Mouse (Mus musculus): Measurements from ENCODE around the gene Snd1.

Snd1 gene

DNA sequence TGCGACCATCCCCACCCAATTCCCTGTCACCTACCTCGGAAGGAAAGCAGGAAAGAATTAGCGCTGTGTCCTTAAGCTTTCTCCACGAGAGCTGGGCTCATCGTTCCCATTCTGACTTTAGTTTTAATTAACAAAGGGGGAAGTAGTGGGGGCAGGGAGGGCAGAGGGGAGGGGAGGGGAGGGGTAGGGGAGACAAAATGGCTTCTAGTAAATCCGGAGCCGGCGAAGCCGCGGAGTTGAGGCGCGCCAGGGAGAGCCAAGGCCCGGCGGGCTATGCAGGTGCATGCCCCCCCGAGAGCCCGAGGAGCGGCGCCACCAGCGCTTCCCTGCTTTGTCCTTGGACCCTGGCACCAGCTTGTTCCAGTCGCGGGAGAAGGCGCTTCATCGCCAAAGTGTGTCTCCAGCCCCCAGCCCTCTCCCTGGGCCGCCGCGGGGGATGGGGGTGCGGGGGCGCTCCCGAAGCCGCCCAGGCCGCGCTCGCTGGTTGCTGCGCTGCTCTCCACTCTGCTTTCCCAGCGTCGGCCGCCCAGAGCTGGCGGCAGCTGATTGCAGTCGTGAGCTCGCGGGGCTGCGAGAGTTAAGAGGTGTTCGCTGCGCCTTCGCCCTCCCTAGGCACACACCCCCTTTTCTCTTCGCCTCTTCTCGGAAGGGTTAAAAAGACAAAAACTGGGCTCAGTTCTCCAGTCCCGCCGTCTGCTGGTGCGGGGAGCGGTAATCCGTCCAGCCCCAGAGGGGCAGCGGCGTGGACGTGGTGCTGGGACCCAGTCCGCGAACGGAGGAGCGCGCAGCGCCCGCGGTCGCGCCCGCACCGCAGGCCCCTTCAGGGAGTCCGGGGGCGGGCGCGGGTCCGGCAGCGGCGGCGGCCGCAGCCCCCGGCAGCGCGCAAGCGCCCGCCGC is 357.2 kb downstream of the Snd1 start:
- no peak for DNase-seq (ENCODE audit: low read depth in 1 of 2, low spot score in 2 of 2)

DNA sequence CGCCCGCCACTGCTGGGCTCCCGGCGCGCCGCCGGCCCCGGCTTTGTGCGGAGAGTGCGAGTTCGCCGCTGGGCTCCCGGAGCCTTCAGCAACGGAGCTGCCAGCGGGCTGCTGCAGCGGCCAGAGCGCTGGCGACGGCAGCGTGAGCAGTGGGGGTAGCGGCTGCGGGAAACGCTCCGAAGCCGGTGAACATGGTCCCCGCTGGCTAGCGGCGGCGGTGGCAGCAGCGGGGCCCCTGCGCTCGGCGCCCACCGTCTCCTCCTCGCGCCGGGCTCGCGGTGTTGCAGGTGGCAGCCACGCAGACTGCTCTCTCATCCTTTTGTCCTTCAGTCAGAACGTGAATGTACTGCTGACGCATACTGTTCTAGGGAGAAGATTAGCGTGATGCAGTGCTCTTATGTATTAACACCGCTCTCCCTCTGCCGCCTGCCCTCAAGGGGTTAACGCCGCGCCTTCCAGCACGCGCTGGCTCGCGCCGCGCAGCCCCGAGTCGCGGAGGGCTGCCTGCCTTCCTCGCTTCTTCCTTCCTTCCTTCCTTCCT is 357.9 kb downstream of the Snd1 start:
- no peak for DNase-seq (ENCODE audit: low read depth in 1 of 2, low spot score in 2 of 2)

DNA sequence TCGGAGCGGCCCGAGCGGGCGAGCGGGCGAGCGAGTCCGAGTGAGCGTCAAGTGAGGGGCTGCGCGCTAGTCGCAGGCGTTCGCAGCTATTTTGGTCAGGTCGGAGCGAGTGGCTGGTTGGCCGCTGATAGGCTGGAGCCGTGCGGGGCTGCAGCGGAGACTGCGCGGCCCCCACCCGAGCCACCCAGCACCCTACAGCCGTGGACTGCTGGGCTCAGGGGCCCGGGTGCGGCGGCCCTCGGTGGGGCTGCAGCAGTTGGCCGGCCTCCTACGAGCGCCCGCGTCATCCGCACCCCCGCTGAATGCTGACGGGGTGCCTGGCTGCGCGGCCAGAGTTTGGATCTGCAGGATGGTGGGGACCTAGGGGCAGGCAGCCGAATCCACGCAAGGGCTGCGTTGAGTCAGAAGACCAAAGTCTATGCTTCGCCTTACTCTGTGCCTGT is 358.5 kb downstream of the Snd1 start:
- no peak for DNase-seq (ENCODE audit: low read depth in 1 of 2, low spot score in 2 of 2)

DNA sequence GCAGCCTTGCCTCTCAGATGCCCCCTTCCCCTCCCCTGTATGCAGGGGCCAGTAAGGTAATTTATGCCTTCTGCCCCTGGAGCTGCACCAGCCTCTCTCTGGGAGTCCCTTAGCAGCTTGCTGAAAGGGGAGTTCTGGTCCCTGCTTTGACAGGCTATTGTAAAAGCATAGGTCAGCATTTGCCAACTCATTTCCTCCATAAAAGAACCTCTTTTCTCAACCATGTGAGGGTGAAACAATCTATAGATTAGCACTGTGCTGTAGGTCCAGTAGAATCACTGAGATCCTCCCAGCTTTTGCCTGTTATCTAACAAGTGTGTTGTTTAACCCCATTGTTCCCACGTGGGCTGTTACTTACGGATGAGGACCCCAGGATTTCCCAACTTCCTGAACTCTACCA is 359.1 kb downstream of the Snd1 start:
- no peak for DNase-seq (ENCODE audit: low read depth in 1 of 2, low spot score in 2 of 2)

DNA sequence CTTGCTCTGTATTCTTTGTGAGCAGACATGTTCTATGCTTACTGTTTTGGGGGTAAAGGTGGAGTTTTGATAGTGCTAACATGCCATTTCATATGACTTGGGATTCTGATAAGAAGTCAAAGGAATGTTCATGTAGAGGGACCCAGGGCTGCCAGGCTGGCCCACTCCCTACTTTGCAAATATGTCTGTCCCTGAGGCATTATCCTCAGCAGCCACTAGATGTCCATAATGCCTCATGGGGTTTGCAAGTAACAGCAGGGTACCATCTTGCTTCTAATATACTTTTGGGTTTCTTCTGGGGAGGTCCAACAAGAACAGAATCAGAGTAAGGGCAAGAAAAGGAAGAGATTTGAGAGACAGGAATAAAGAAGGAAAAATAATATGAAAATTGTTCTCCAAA is 361.7 kb downstream of the Snd1 start:
- no peak for DNase-seq (ENCODE audit: low read depth in 1 of 2, low spot score in 2 of 2)

DNA sequence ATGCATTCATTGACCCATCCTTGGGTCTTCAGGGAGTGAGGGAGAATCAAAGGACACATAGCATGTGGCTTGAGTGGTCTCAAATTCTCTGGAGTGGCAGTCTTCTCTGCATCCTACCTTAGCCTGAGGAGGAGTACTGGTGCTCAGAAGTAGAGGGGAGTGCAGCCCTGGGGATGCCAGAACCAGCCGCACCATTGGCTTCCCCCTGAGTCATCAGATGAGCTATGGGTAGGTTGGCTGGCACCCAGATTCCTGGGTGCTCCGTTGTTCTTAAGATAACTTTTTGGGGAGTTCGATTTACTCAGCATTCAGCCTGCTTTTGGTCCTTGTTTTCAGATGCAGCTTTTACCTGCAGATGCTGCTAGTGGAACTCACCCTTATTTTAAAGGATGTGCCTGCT is 366.6 kb downstream of the Snd1 start:
- no peak for DNase-seq (ENCODE audit: low read depth in 1 of 2, low spot score in 2 of 2)

DNA sequence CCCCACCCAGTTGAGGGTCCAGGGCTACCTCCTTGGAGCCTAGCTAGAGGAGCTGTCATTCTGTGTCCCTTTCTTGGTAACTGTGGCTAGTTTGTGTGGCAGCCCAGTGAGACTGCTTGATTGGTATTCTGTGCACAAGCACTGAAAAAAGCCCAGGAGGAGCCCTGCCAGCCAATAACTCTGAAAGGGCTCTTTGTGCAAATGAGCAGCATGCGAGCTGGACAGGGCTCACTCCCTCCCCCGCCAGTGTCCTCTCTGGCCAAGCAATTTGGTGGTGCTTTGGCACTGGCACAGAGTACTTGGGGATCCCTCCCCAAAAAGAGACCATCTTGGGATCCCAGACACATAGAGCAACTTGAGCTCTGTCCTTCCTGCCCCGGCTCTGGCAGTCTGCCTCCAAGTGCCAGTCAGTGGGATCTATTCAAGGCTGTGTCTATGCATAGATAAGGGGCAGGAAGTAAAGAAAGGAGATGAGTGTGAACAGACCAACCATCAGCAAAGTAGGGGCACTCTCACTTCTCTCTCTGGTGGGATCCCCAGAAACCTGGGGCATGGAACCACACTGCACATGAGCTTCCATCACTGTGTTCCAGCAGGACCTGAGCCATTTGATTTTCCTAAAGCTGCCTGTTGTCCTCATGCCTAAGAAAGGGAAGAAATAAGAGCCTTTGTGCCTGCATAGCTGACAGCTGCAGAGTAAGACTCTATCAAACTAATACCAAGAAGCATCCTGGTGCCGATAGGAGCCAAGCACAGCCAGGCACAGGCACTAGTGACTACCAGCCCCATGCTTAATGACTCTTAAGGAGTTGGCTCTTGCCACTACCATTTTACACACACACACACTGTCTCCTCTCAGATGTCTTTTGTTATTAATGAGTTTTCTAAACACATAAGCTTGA is 367.7 kb downstream of the Snd1 start:
- no peak for DNase-seq (ENCODE audit: low read depth in 1 of 2, low spot score in 2 of 2)

DNA sequence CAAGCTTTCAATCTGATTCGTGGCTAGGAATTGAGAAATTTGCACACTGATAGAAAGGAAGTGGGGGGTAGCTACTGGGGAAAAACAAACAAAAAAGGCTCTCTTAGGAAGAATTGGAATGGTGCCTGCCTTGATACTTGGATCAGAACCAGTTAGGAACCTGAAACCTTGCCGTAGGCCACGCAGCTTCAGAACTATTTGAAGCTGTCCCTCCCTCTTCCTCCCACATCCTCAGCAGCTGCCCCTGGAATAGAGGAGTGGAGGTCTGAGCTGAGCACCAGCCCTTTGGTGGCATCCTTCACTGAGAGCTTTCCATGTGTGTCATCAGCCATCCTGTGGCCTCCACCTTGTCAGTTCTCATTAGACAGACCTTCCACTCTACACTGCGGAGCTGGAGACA is 370.7 kb downstream of the Snd1 start:
- DNase-seq (ENCODE audit: low read depth in 1 of 2, low spot score in 2 of 2): no peak

DNA sequence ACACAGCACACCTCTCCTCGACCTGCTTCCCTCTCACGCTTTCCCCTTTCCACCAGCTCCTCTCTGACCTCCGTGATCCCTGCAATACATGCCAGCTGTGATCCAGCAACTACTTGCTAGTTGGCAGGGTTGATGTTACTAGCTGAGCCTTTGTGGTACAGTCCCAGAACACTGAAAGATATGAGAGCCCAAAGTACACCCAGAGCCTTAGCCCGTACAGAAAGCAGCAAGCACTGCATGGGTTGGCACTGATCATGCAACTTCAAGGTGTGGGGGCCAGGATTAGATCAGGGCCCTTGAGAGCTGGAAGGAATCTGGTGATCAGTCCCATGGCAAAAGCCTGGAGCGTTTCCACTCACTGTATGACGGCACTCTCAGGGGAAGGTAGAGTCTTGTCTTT is 372.7 kb downstream of the Snd1 start:
- DNase-seq (ENCODE audit: low read depth in 1 of 2, low spot score in 2 of 2): no peak

DNA sequence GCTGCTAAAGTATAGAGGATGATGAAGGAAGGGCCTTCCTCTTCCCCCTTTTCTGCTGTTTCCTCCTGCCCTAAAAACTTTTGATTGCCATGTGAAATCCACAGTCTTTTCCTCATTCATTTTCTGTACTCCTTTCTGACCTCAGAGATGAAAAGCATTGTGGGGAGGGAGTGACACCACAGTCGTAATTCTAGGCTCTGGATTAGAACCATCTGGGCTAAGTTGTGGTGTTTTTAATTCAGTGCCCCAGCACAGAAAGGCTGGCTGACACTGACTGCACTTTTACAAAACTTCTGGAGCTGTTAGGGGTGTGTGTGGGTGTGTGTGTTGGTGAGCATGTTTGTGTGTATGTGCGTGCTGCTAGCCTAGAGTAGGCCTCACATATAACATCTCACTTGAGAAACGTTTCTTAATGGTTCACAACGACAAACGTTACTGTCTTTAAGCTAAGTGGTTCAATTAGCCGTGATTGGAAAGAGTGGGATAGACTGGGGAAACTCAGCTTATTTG is 373.4 kb downstream of the Snd1 start:
- DNase-seq (ENCODE audit: low read depth in 1 of 2, low spot score in 2 of 2): no peak

DNA sequence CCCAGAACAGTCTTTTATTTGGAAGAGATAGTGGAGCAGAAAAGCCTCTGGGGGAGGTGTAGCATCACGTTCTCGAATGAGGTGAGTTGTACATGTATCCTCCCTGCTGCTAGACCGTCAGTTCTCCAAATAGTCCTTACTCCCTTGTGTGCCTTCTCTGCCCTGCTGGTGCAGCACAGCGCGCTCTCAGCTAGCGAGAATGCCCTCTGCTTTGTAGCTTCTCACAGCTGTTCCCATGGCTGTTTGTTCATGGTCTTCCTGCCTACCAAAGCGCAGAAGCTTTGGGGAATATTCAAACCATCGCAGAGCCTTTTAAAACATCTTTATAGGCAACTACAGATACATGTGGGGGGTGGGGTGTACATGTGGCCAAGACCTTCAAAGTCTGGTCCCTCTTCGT is 374.0 kb downstream of the Snd1 start:
- no peak for DNase-seq (ENCODE audit: low read depth in 1 of 2, low spot score in 2 of 2)

DNA sequence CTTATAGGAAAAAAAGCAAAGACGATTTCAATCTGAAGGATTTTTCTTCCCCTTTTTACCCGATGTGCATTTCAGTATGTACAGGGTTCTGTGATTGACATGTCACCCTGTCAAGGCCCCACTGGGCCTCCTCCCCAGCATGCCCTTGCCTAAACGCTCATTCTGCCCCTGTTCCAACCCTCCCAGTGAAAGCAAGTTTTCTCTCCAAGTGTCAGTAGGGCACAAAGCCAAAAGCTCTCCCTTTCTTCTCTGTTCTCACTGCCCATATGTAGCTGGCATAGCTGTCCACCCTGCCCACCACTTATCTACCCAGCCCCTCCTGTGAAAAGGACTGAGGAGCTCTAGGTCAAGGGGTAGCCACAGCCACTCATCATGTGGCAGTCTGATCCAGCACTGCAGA is 374.4 kb downstream of the Snd1 start:
- no peak for DNase-seq (ENCODE audit: low read depth in 1 of 2, low spot score in 2 of 2)

DNA sequence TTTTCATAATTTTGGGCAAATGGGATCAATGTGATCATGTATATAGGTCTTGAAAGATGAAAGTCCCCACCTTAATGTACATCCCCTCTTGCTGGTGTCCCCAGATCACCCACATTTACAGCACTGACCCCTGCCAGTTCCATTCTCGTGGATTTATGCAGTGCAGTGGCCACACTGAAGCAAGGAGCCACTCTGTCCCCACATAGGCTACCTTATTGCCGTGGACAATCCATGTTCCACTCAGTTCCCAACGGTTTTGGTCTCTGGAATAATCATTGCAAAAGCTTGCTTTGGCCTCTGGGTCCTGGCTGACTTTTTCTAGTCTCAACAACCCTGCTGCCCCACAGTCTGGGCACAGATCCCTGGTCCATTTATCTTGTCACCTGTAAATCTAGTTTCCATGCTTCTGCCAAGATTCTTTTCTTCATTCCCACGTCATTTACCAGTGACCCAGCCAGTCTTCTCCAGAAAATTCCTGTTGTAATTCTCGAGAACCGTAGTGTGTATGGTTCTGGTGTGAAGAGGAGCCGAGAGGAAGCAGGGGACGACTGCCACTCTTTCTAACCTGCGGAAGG is 375.5 kb downstream of the Snd1 start:
- no peak for DNase-seq (ENCODE audit: low read depth in 1 of 2, low spot score in 2 of 2)

DNA sequence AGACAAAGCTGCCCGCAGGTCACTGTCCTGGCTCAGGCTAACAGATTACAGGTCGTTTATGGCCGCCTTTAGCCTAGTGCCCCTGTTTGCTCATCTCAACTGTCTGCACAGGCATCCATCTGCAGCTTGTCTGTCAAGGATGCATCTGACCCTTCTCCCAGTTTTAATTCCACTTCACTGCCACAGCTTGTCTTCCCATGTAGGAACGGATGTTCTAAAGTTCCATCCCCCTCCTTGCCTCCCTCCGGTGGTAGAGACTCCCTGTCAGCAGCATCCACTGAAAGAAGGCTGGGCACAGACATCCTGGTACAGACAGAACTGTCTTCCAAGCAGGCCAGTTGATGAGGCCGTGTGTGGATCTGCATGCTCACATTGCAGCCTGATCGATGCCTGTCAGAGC is 377.4 kb downstream of the Snd1 start:
- DNase-seq (ENCODE audit: low read depth in 1 of 2, low spot score in 2 of 2): no peak

DNA sequence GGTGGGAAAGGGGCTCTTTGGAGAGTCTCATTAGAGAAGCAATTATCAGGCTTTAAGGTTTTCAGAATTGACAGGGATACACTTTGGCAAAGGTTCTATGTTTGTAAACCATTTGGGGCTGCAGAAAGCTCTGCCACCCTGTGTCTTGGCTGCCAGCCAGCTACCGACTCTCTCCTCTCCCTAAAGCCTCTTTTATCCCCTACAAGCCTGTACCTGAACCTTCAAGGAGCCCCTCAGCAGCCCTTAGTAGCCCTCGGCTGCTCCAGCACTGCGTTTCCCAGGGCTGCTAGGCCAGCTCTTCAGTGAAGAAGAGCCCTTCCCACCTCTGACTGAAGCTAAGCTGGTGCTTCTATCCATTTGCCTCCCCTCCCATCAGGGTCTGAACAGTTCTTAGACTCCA is 378.2 kb downstream of the Snd1 start:
- no peak for DNase-seq (ENCODE audit: low read depth in 1 of 2, low spot score in 2 of 2)

DNA sequence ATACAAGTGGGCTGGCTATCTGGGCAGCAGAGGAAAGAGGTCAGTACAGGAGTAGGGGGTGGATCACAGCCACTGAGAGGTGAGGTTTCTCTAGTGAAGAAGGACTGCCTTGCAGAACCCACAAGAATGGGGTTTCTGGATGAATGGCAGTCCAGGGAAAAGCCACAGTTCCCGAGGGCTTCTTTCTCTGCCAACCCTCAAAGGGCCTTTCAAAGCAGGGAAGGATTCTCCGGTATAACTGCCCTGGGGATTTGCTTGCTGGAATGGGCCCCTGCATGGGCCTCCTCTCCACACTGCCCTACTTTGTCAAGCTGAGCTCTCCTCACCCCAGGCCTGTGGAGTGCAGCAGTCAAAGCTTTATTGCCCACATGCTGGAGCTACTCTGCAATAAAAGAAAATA is 378.7 kb downstream of the Snd1 start:
- DNase-seq (ENCODE audit: low read depth in 1 of 2, low spot score in 2 of 2): no peak

DNA sequence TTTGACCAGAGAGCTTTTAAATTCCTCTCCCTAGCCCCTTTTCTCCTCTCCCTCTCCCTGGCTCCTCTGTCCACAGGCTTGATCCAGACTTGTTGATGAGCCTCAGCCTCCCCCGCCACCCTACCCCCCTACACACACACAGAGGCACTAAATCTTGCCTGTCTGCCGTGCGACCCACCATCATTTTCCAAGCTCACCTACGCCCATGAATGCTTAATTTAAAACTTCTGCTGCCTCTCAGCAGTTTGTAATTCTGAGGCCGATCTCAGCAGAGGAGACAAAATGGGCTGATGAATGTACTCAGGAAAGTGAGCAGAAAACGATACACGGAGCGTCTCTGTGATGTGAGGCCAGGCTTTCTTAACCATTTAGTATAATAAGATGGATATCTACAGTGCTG is 379.7 kb downstream of the Snd1 start:
- no peak for DNase-seq (ENCODE audit: low read depth in 1 of 2, low spot score in 2 of 2)

DNA sequence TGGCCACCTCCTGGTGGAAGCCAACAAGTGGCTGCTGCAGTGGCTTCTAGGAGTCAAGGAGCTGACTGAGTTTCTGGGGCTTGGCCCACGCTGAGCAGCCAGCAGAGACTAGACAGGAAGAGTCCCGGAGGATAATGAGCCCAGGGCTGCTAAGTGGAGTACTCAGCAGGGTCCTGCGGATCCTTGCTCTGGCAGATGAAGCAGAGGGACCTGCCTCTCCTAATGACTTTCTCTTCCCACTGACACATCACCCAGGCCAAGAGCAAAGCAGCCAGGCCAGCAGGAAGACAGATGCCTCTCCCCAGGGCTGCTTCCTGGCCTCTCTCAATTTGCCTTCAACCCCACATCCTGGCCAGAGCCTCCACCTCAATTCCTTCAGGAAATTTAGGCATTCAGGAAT is 380.5 kb downstream of the Snd1 start:
- no peak for DNase-seq (ENCODE audit: low read depth in 1 of 2, low spot score in 2 of 2)

DNA sequence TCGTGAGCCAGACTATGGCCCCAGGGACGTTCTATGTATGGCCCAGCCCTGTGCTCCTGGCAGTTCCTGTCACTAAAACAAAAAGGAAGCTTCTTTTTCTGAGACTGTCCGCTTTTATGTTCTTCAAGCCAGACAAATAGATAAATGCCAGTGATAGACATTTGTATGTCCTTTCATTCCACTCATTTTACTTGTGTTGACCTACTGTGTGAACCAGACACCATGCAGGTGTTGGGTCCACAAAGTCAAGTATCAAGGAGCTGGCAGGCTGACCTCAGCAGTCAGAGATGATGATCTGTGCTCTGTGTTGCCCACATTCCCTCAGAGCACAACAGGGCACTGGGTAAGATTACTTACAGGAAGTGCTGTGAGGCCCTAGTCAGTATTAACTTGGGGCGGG is 381.9 kb downstream of the Snd1 start:
- DNase-seq (ENCODE audit: low read depth in 1 of 2, low spot score in 2 of 2): no peak

DNA sequence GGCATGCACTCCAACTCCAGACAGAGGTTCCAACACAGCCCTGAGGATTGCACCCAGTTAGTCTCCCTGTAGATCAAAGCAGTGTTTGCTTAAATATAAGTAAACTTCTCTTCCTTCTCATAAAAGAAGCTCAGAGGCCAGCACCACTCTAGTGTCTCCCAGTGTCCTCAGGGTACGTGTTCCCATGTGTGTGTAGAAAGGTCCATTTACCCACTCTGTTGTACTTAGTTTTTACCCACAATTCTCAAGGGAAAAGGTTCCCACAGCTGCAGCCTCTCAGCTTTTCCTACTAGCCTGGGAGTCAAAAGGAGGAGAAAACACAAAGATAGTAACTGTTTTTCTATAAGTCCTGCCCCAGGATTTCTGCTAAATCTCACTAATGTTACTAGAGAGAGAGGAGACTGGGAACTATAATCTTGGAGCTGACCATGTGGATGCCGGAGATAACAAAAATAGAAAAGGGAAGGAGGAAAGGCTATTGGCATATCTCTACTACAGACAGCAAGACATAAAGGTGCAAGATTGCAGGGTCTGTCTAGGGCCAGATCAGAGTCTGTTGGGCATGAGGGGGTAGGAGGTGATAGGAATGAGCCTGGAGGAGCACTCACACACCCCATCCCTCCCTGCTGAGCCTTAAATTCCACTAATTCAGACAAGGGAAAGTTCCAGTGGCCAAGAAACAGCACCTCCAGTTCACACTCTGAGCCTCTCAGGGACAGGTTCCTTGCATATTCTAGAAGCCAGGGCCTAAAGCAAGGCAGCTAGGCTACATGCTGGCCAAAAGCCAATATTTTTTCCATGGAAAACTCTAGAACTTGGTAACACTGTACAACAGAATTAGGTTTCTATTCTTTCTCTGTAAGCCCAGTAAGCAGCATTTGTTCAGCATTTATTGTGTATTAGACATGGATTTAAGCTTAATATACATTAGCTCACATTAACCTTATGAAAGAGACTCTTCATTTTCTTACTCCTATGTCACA is 382.6 kb downstream of the Snd1 start:
- DNase-seq (ENCODE audit: low read depth in 1 of 2, low spot score in 2 of 2): no peak
